Mouse (Mus musculus) urinary bladder, postnatal 4 days (tissue): Measurements from ENCODE around the gene Ppef1.
"Not testable (repeated sequence)": the region's sequence is repeated elsewhere in the genome, so short reads cannot be mapped to it uniquely, and the experiment has no call there.

Experiments
- DNase-seq, 2 experiments: peaks; one replicate each; pipeline ENCODE4 v3.0.0; 2021 to 2022; ENCODE audit warnings: low spot score in 2 of 2

Gene Ppef1

DNA sequence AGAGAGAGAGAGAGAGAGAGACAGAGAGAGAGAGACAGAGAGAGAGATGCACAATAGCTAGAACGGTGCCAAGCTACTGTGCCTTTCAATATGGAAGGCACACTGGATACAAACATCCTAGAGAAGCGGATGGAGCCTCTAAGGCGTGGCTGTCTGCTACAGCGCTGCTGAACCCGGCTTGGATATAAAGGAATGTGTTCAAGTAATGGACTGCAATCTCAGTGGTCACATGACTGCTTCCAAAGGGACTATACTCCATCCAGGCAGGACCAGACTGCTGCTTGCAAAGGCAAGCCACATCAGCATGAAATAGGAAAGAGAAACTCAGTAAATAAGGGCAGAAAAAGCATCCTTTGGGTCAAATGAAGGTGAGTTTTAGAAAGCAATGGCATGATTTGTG is at the start of gene Ppef1:
Gene Ppef1 (minus strand): TSS at position 116 of the 400 bp plus-strand sequence.
- no peak for DNase-seq

DNA sequence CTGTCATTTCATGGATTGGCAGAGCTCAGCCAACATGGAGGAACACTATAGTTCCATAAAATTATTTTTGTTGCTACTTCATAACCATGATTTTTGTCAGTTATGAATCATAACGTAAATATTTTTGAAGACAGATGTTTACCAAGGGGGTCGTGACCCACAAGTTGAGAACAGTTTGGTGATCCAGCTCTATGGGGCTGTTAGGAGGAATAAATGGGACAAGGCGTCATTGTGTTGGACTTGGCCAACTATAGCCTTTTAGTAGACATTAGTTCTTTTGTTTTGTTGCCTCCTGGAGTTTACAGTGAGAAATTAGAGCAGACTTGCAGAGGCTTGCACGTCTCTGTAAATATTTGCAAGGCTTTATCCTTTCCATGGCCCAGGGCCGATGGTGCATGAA is 46.7 kb upstream of the Ppef1 start:
- DNase-seq, result no peak

GRCm38 (mm10) chrX:160773033-160773432 is 37.5 kb upstream of the Ppef1 start:
- DNase-seq, result no peak

DNA sequence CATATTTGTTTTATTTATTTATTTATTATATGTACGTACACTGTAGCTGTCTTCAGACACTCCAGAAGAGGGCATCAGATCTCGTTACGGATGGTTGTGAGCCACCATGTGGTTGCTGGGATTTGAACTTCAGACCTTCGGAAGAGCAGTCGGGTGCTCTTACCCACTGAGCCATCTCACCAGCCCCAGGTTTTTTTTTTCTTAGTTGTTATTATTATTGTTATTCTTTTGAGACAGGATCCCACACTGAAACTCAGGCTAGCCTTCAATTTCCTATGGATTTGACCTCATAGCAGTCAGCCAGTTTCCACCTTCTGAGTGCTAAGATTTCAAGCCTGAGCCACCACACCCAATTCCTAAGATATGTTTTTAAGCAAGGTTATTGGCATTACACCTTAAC is 34.1 kb upstream of the Ppef1 start:
- DNase-seq, result not testable (repeated sequence)

DNA sequence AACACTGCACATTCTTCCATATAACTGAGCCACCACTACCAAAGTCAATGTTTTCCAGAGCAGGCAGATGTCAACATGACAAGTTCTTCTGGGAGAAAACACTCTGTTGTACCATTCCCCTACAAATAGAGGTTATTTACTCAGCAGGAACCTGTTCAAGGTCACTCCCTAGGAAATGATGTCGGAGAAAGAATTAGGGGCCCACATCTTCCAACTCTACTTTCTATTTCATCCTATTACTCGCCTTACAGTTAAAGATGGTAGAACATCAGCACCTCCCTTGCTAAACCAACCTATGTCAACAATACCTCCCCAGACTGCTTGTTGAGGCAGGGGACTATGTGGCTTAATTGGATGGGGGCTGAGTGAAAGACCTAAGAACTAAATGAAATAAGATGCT is 32.1 kb upstream of the Ppef1 start, which contains the start of gene Rs1:
Gene Rs1 (plus strand): TSS at position 301 of the 400 bp plus-strand sequence.
- no peak for DNase-seq

DNA sequence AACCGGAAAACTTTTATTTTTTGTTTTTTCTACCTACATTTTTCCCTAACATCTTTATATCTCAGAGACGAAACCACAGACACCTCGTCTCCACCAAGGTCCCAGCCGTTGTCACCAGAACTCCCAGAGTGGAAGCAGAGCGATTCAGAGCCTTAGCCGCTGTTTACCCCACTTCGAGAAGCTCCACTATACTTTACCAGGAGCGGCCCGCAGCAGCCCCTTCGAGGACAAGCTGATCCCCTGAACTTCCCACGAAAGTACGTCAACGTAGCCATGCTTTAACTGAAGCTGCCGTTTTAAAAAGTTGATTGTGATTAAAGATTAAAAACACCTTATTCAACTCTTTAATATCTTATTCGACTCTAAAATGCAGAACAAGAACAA is 30.7 kb upstream of the Ppef1 start:
- DNase-seq, result no peak

DNA sequence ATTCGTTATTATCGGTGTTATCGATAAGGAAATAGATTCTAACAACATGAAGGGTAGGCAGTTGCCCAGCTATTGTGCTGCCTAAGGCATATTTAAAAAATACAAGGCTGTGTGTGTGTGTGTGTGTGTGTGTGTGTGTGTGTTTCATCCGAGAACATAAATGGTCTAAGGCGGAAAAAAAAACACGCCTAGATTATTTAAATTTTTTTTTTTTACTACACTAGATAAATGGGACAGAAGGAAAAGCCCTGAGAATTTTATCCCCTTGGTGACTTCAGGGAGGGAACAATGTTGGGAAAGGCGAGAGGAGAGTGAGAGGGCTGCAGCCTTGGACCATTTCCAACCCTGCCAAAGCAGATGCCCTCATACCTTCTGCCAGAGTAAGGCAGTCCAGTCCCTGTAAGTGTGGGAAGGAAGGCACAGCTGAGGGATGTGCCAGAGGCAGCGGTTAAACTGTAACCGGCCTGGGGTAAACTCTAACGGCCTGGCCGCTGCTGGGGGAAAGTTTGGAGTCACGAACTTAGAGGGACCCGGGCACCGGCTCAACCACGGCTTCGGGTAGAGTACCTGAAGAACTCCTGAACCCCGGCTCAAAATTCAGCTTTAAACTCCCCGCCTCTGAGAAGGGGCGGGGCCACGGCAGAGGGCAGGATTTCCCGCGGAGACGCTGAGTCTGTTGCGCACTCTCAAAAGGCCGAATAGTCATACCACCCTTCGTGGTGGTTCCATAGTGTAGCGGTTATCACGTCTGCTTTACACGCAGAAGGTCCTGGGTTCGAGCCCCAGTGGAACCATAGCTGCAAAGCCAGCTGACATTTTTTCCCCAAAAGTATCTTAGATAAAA is 30.0 kb upstream of the Ppef1 start:
- peak; percentile 84 to 92 for DNase-seq

DNA sequence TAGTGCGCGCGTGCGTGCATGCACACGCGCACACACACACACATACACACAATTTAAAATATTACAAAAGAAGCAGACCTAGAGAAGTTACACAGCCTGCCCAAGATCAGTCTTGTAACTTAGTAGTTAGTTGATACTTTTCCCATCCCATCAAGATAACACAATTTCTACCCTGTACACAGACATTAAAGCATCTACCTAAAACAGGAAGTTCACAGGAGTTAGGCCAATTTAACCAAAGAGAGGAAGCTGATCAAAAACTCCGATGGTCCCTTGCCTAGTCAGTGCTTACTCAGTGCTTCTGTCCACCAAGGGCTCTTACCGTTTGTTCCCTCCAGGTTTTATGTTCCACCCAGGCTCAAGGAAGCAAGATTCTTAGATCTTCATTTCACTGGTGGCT is 15.2 kb upstream of the Ppef1 start:
- no peak for DNase-seq

- DNase-seq, result no peak
Observed at GRCm38 (mm10) chrX:160748653-160749052, 13.1 kb upstream of the Ppef1 start.

- DNase-seq, result no peak
Observed at GRCm38 (mm10) chrX:160745399-160745798, 9.8 kb upstream of the Ppef1 start.

- DNase-seq, result no peak
Observed at GRCm38 (mm10) chrX:160699171-160699570, 36.4 kb downstream of the Ppef1 start.

DNA sequence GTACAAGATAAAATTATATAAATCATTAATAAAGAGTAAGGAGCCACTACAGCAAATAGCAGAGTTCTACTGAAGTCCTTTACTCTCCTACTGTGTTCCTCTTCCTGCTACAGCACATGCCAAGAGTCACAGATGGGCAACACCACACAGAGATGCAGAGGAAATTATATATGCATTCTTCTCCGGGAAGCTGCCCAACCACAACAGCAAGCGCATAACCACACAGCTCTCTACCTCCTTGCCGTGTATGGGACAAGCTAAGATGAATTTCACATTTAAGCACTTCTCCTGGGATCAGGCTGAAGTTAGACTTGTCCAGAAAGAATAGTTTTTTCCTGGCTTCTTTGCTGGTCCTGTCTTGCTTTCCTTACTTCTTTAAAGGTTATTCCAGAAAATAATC is 44.0 kb downstream of the Ppef1 start:
- no peak for DNase-seq

- DNase-seq, result no peak
Observed at GRCm38 (mm10) chrX:160690094-160690493, 45.5 kb downstream of the Ppef1 start.

DNA sequence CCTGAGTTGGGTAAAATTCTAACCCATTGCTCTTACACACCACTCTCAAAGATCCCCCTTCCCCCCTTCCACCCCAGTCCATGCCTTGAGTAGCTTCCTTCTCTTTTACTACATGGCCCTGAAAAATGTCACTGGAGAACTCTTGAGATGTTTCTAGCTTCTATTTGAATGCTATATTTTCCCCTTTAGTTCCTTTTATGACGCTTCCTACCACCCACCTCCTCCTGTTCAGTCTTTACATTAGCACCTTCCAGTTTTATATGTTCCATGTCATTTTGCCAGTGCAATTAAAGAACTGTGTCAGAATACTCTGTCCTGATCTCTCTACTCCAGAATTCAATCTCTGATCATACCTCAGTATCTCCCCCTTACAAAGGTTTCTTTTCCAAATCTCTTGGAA is 65.6 kb downstream of the Ppef1 start:
- no peak for DNase-seq

DNA sequence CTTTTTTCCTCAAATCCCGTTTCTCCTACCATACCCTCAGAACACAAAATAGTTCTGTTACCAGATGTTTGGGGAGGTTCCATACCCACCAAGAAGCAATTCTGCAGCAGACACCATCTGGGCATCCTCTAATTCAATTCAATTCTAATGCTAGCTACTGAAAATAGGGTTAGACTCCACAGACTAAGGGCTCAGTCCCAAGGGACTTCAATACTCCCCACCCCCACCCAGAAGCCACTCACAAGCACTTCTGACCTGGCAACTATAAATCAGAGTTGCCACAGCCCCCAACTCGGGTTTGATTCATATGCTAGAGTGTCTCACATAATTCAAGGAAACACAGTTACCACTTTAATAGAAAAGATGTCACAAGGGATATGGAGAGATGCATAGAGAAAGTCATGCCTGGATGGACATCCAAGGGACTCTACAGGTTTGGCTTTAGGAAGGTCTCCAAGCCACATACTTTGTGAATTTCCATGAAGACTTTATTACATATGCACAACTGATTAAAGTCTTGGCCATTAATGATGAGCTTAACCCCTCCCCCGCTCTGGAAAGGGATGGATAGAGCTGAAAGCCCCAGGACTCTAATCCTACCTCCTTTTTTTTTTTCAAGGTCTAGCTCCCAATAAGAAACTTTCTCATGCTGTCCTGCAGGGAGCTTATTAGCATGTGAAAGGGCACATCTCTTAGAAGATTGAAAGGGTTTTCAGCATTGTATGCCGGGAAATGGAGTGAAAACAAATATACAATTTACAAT is 124.5 kb downstream of the Ppef1 start:
- DNase-seq, result no peak

- no peak for DNase-seq
Observed at GRCm38 (mm10) chrX:160610482-160610881, 125.1 kb downstream of the Ppef1 start.

GRCm38 (mm10) chrX:160609849-160610248 is 125.7 kb downstream of the Ppef1 start:
- no peak for DNase-seq

GRCm38 (mm10) chrX:160603981-160604541 is 131.5 kb downstream of the Ppef1 start:
- no peak for DNase-seq

DNA sequence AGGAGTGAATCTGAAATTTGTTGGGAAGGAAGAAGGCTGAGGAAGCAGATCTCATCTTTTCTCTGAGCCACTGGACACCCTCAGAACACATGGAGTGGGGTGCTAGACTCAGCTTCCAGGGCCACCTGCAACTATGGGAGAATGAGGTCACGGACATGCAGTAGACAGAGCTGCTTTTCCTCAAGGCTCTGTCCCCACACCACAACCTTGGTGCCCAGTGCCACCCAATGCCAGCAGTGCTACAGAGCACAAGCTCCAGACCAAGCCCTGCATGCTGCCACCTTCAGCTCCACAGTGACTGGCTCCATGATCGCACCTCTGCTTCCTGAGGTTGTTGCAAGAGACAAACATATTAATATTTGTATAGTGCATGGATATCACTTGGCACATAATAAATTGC is 132.2 kb downstream of the Ppef1 start:
- no peak for DNase-seq

DNA sequence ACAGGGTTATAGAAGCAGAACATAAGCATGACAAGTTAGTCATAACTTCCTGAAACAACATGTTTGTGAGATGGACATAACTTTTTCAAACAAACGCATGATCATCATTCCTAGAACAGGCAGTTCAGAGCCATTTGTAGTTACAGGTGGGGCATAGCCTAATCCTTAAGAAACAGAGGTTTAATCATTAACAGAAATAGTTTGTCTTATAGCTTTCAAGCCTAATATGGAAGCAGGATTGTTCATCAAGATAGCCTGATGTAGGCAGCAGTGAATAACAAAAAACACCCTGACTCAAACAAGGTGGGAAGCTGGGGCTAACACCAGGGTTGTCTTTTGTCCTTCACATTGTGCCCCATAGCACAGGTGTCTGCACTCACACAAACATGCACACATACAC is 132.8 kb downstream of the Ppef1 start:
- DNase-seq, result no peak

DNA sequence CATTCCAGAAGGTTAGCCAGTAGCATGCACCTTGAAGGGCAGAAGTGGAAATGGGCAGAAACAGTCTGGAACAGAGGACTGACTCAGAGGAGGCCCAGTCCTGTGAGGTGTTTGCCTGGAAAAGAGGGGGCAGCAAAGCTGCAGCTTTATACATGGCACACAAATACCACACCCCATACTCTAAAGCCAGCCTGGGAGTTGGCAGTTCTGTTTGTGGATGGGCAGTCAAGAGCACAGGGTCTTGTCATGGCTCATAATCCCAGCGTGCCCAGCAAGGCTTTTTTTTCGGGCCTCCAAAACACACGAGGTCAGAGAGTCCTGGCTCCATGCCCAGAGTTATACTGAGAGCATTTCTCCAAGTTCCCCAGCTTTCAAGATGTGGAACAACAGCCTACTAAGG is 134.5 kb downstream of the Ppef1 start:
- DNase-seq, result no peak

DNA sequence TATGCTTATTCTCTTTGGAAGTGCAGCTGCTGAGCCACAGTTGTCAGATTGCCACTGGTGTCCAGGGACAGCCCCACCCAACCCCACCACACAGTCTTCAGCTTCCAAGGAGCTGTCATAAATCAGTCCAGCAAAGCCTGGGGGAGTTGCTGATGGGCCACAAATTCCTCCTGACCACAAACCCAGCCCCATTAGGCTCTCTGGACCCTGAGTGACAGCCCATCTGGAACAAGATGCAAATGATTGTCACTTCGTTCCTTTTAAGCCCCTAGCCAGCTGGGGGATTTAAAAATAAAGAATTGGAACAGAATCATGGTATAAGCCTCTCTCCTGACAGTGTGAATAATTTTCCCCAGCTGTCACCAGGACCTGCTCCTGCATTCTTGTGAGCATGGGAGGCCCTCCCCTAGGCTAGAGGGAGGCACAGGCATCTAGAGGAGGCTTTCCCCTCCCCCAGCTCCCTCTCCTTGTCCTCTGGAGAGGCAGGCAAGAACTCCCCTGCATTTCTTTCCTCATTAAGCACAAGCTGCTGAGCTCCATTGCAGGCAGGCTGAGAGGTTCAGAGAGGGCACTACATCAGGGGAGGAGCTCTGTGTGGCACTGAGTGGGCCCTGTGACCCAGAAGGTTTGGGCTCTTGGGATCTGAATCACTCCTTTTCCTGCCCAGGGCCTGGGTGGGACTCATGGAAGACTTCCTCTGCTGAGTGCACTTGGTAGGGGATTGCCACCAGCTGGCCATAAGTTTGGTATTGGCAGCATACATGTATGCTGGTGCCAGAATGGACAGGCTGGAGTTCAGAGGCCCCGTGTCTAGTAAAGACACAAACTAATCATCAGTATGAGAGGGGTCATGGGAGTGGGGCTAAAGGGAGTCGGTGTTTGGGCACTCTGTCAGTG is 136.8 kb downstream of the Ppef1 start:
- DNase-seq, result peak in 1 of 2 experiments; percentile 20
